Mouse (Mus musculus): ENCODE measurements around the gene Tbc1d23. TPM values are rescaled to one million over a fixed set of nuclear protein-coding genes. Genes with fewer than 3 reads are reported as not detected.
"Not testable (repeated sequence)": the region's sequence is repeated elsewhere in the genome, so short reads cannot be mapped to it uniquely, and the experiment has no call there.

The Tbc1d23 gene
- polyA plus RNA-seq, 1 experiment = 17.5 TPM

- 13% methylated on average over 3 of the region's 3 CpGs for WGBS
- Histone ChIP-seq H3K27me3 (ENCODE audit: control insufficient read depth, insufficient read depth, low read length) (no peaks in the 10 kb centered on the region), H3K4me3 (ENCODE audit: control insufficient read depth, insufficient read depth, low read length) (no peak overlapping the region), H3K36me3 (ENCODE audit: control insufficient read depth, insufficient read depth, low read length) (no peaks in the 10 kb centered on the region), H3K27ac (ENCODE audit: control insufficient read depth, insufficient read depth, low read length) (no peak overlapping the region), H3K4me1 (replicated peaks; ENCODE audit: control insufficient read depth, insufficient read depth, low read length) (peaks cover 7% of the 10 kb centered on the region)
- TF ChIP-seq CTCF (IDR thresholded peaks at IDR 0.05; ENCODE audit: borderline replicate concordance, control insufficient read depth, extremely low read depth, insufficient read depth, low read length, poor library complexity) = no peak
- no peak for TF ChIP-seq POLR2A (IDR thresholded peaks at IDR 0.05; ENCODE audit: control insufficient read depth, extremely low read depth, insufficient read depth, low read length, poor library complexity)
- DNase-seq = no peak
These were observed 15.3 kb upstream of the Tbc1d23 start for GRCm38 (mm10) chr16:57246596-57246995.

- no peaks in the 10 kb centered on the region for H3K27me3 ChIP-seq (ENCODE audit: control insufficient read depth, insufficient read depth, low read length)
- H3K27ac ChIP-seq (ENCODE audit: control insufficient read depth, insufficient read depth, low read length) = no peak overlapping the region
- TF ChIP-seq POLR2A (IDR thresholded peaks at IDR 0.05; ENCODE audit: control insufficient read depth, extremely low read depth, insufficient read depth, low read length, poor library complexity) = no peak
- no peak for TF ChIP-seq CTCF (IDR thresholded peaks at IDR 0.05; ENCODE audit: borderline replicate concordance, control insufficient read depth, extremely low read depth, insufficient read depth, low read length, poor library complexity)
- peak; percentile 80 for DNase-seq
- H3K4me3 ChIP-seq (ENCODE audit: control insufficient read depth, insufficient read depth, low read length) = no peak overlapping the region
- WGBS = 8% methylated on average over 6 of the region's 6 CpGs
- no peaks in the 10 kb centered on the region for H3K36me3 ChIP-seq (ENCODE audit: control insufficient read depth, insufficient read depth, low read length)
- peaks cover 7% of the 10 kb centered on the region for H3K4me1 ChIP-seq (replicated peaks; ENCODE audit: control insufficient read depth, insufficient read depth, low read length)
These were observed 12.5 kb upstream of the Tbc1d23 start for GRCm38 (mm10) chr16:57243858-57244248.

GRCm38 (mm10) chr16:57243205-57243857 lies 12.0 kb upstream of the Tbc1d23 start:
- Histone ChIP-seq H3K4me3 (ENCODE audit: control insufficient read depth, insufficient read depth, low read length) (no peak overlapping the region), H3K27ac (ENCODE audit: control insufficient read depth, insufficient read depth, low read length) (peak overlapping the region; percentile 29), H3K4me1 (replicated peaks; ENCODE audit: control insufficient read depth, insufficient read depth, low read length) (peaks cover 7% of the 10 kb centered on the region), H3K36me3 (ENCODE audit: control insufficient read depth, insufficient read depth, low read length) (no peaks in the 10 kb centered on the region), H3K27me3 (ENCODE audit: control insufficient read depth, insufficient read depth, low read length) (no peaks in the 10 kb centered on the region)
- WGBS = 6% methylated on average over 10 of the region's 10 CpGs
- TF ChIP-seq CTCF (IDR thresholded peaks at IDR 0.05; ENCODE audit: borderline replicate concordance, control insufficient read depth, extremely low read depth, insufficient read depth, low read length, poor library complexity) (no peak), POLR2A (IDR thresholded peaks at IDR 0.05; ENCODE audit: control insufficient read depth, extremely low read depth, insufficient read depth, low read length, poor library complexity) (no peak)
- peak; percentile 25 for DNase-seq

GRCm38 (mm10) chr16:57242857-57243204 lies 11.5 kb upstream of the Tbc1d23 start:
- WGBS = 91% methylated on average over 5 of the region's 5 CpGs
- H3K36me3 ChIP-seq (ENCODE audit: control insufficient read depth, insufficient read depth, low read length) = no peaks in the 10 kb centered on the region
- H3K27ac ChIP-seq (ENCODE audit: control insufficient read depth, insufficient read depth, low read length) = peak overlapping the region; percentile 29
- peaks cover 7% of the 10 kb centered on the region for H3K4me1 ChIP-seq (replicated peaks; ENCODE audit: control insufficient read depth, insufficient read depth, low read length)
- DNase-seq = no peak
- no peaks in the 10 kb centered on the region for H3K27me3 ChIP-seq (ENCODE audit: control insufficient read depth, insufficient read depth, low read length)
- no peak overlapping the region for H3K4me3 ChIP-seq (ENCODE audit: control insufficient read depth, insufficient read depth, low read length)
- TF ChIP-seq CTCF (IDR thresholded peaks at IDR 0.05; ENCODE audit: borderline replicate concordance, control insufficient read depth, extremely low read depth, insufficient read depth, low read length, poor library complexity) (no peak), POLR2A (IDR thresholded peaks at IDR 0.05; ENCODE audit: control insufficient read depth, extremely low read depth, insufficient read depth, low read length, poor library complexity) (no peak)

- Histone ChIP-seq H3K36me3 (ENCODE audit: control insufficient read depth, insufficient read depth, low read length) (no peaks in the 10 kb centered on the region), H3K4me3 (ENCODE audit: control insufficient read depth, insufficient read depth, low read length) (no peak overlapping the region), H3K27ac (ENCODE audit: control insufficient read depth, insufficient read depth, low read length) (no peak overlapping the region), H3K27me3 (ENCODE audit: control insufficient read depth, insufficient read depth, low read length) (no peaks in the 10 kb centered on the region), H3K4me1 (replicated peaks; ENCODE audit: control insufficient read depth, insufficient read depth, low read length) (no peaks in the 10 kb centered on the region)
- 62% methylated on average over 7 of the region's 7 CpGs for WGBS
- no peak for DNase-seq
- TF ChIP-seq CTCF (IDR thresholded peaks at IDR 0.05; ENCODE audit: borderline replicate concordance, control insufficient read depth, extremely low read depth, insufficient read depth, low read length, poor library complexity) (no peak), POLR2A (IDR thresholded peaks at IDR 0.05; ENCODE audit: control insufficient read depth, extremely low read depth, insufficient read depth, low read length, poor library complexity) (no peak)
These were observed 4.7 kb upstream of the Tbc1d23 start for GRCm38 (mm10) chr16:57235871-57236510.

- DNase-seq; H3K4me3 ChIP-seq (ENCODE audit: control insufficient read depth, insufficient read depth, low read length); H3K27me3 ChIP-seq (ENCODE audit: control insufficient read depth, insufficient read depth, low read length); H3K27ac ChIP-seq (ENCODE audit: control insufficient read depth, insufficient read depth, low read length); H3K4me1 ChIP-seq (replicated peaks; ENCODE audit: control insufficient read depth, insufficient read depth, low read length); H3K36me3 ChIP-seq (ENCODE audit: control insufficient read depth, insufficient read depth, low read length): not testable (repeated sequence)
- 78% methylated on average over 5 of the region's 5 CpGs for WGBS
These were observed 620 bp upstream of the Tbc1d23 start for GRCm38 (mm10) chr16:57231937-57232310.

GRCm38 (mm10) chr16:57226444-57226843 lies 4.9 kb downstream of the Tbc1d23 start:
- TF ChIP-seq CTCF (IDR thresholded peaks at IDR 0.05; ENCODE audit: borderline replicate concordance, control insufficient read depth, extremely low read depth, insufficient read depth, low read length, poor library complexity) (no peak), POLR2A (IDR thresholded peaks at IDR 0.05; ENCODE audit: control insufficient read depth, extremely low read depth, insufficient read depth, low read length, poor library complexity) (no peak)
- no peak overlapping the region for H3K27ac ChIP-seq (ENCODE audit: control insufficient read depth, insufficient read depth, low read length)
- H3K4me1 ChIP-seq (replicated peaks; ENCODE audit: control insufficient read depth, insufficient read depth, low read length) = peaks cover 4% of the 10 kb centered on the region
- DNase-seq = no peak
- H3K27me3 ChIP-seq (ENCODE audit: control insufficient read depth, insufficient read depth, low read length) = no peaks in the 10 kb centered on the region
- H3K4me3 ChIP-seq (ENCODE audit: control insufficient read depth, insufficient read depth, low read length) = no peak overlapping the region
- 91% methylated on average over 5 of the region's 5 CpGs for WGBS
- no peaks in the 10 kb centered on the region for H3K36me3 ChIP-seq (ENCODE audit: control insufficient read depth, insufficient read depth, low read length)
